Mouse (Mus musculus) natural killer cell, adult 2 months (primary cell): ENCODE measurements around the gene Nnmt.

Experiments used
- DNase-seq, 2 experiments: peaks; one replicate each; pipeline ENCODE4 v3.0.0; 2022; ENCODE audit warnings: low spot score in 2 of 2

Gene Nnmt

GRCm38 (mm10) chr9:48604939-48605598 lies at the start of gene Nnmt:
Gene Nnmt, minus strand, starts transcription at chr9:48605153.
- no peak for DNase-seq

DNA sequence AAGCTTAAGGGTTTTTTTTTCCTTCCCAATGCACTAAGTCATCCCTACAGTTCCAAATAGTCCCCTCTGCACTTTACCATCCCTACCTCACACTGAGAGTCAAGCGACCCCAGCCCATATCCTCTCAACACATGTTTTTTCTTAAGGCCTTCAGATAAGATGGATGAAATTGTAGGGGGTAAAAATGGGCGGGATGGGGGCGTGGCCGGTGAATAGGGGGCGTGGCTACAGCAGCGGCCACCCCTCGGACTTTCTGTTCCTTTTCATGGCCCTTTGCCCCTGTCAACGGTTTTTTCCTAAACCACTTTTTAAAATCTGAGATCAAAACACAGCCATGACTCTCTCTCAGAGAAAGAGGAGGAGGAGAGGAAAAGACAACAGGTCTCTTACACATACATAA lies 49.8 kb upstream of the Nnmt start:
- no peak for DNase-seq

- DNase-seq, result no peak
Measured at GRCm38 (mm10) chr9:48653399-48654070, 48.6 kb upstream of the Nnmt start.

- DNase-seq, result no peak
Measured at GRCm38 (mm10) chr9:48652026-48652425, 47.1 kb upstream of the Nnmt start.

- no peak for DNase-seq
Measured at GRCm38 (mm10) chr9:48650846-48651245, 45.9 kb upstream of the Nnmt start.

- no peak for DNase-seq
Measured at GRCm38 (mm10) chr9:48649851-48650685, 45.1 kb upstream of the Nnmt start.

- no peak for DNase-seq
Measured at GRCm38 (mm10) chr9:48649098-48649766, 44.3 kb upstream of the Nnmt start.

DNA sequence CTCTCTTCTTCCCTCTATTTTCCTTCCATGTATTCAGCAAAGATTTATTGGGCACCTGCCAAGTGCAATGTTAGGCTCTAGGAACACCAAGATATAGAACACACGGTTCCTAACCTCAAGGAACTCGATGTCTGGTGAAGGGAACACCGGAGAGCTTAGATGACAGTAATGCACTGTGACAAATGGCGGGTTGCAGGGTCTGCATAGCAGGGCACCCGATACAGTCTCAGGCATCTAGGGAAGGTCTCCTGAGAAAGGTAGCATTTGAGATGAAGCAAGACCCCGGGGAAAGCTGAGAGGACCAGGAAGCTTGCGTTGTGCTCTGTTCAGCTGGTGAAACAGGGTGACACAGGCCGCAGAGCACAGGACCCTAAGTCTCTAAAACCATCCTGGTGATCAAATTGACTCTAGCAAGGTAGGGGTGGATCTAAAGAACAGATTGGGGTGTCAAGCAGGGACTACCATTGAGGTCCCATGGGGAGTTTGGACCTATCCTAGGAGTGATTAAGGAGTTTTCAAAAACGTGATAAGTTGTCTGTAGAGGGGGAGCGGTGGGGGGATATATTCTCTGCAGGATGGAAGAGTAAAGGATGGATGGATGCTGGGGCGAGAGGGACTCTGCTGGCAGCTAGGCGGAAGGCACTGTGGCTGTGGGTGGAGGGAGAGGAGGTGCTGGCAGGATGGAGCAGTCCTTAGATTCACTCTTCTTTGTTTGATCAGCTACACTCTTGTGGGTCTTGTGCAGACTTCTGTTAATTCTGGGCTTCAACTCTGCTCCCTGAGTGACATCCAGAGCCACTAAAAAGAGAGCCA lies 43.5 kb upstream of the Nnmt start:
- DNase-seq, result no peak

DNA sequence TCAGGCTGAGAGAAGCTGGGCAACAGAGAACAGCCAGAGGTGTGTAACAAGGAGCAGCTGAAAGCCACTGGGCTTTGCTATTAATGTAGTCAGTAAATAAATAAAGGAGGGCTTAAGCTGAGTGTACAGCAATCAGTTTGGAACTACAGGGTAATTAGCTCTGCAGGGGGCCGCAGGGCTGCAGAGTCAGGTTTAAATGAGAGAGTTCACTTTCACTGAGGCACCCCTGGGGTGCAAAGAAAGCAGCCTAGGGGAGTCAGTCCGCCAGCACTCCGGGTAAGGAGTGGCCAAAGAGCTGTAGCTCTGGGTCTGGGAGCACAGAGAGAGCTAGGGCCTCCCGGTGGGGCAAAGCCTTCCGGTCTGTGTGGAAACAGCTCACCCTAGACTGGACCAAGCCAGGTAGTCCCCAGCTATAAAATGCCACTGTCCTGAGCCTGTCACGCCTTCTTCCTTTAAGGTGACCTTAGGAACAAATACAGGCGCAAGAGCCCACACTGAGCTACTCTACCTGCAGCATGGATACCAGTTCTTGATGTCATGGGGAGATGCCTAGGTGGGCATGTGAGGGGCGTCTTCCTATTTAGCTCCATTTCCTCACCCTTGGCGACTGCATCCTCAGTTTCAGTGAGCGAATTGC lies 42.8 kb upstream of the Nnmt start:
- no peak for DNase-seq

DNA sequence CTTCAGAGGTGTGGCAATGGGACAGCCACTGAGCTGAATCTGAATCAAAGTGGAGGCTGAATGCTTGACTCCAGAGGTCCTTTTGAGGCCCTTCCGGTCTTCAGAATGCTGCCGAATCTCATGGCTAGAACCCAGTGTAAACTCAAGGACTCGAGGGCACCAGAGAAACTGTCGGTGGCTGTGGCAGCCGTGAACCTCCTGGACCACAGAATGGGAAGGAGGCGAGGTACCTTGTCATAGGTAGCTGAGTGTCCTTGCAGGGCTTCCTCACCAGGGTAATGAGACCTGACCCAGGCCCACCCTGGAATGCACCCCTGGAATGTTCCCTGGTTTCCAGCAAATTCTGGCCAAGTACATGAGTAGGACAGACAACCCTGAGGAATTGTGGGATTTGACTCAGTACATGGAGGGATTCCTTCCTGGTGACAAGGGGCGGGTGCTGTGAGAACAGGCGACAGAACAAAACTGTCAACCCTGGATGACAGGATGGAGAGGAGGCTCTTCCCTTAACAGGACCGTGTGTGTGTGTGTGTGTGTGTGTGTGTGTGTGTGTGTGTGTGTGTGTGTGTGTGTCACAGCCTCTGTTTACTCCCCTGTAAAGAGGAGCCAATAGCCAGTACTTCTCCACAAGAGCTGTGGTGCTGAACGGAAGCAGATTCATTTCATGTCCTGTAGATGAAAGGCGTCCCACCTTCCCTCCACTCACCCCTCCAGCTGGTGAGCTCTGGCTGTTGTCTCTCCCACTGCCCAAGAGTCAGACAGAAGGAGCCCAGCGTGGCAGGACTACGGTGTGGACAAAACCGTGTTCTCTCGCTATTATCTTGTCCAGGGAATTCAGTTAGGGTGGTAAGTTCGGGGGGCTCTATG lies 42.1 kb upstream of the Nnmt start:
- DNase-seq, result no peak

DNA sequence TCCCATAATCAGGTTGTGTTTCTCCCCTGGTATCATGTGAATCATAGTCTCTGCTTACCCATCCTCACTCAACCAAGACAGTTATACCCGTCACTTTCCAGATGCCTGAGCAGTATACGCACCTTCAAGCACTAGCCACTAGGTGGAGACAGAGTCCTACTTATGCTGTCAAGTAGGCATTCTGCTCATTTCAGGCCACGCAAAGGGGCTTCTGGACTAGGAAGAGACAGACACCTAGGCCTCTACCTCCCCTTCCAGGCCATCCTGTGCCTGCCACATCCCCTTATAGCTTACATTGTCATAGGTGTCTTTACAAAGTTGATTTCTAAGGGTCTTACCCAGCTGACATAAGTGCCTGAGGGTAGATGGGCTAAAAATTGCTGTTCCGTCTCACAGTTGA lies 41.3 kb upstream of the Nnmt start:
- DNase-seq, result peak; percentile 59 to 66

- no peak for DNase-seq
Measured at GRCm38 (mm10) chr9:48645648-48646126, 40.7 kb upstream of the Nnmt start.

DNA sequence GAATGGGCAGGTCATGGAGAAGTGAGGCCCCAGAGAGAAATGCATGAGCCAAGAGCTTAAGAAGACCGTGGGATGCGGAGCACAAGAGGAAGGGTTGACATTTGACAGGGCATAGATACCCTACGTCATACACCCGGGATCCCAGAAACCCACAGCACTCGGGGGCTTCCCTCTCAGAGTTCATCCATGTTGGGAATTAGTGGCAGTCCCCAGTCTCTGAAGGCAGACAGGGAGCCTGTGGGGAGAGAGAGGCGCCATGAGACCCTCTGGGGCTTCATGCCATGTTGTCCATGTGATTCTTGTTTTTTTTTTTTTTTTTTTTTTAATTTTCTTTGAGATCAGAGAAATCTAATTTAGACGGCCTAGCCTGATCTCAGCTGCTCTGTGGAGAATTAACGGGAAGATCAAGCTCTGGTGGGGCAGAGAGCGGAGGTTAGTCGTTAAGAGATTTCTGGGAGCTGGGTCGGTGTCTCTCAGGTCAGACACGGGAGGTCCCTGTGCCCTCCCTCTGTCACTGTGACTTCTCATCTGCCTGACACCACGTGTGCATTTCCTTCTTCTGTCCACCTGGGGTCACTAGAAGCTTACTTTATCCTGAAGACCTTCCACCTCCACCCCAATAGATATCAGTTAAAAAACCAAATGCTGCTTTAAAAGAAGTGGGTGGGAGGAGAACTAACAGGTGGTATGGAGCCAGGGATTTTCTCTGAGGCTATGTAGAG lies 40.1 kb upstream of the Nnmt start:
- peak; percentile 24 to 46 for DNase-seq

DNA sequence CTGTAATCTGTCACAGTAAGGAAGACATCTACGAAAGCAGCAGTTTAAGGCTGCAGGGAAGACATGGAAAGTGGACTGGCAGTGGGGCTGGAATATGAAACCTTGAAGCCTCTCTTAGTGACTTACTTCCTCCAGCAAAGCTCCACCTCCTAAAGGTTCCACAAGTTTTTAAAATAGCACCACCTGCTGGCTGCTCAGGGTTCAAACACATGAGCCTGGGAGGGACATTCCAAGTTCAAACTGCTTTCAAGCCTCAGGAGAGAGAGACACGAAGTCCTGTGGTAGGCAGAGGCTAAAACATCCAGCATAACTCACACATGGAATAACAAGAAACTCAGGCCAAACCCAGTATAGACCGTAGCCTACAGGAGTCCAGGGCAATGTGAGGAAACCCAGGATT lies 39.4 kb upstream of the Nnmt start:
- DNase-seq, result no peak

- DNase-seq, result no peak
Measured at GRCm38 (mm10) chr9:48641636-48642035, 36.7 kb upstream of the Nnmt start.

- DNase-seq, result no peak
Measured at GRCm38 (mm10) chr9:48640881-48641280, 35.9 kb upstream of the Nnmt start.

GRCm38 (mm10) chr9:48638176-48638803 lies 33.3 kb upstream of the Nnmt start:
- DNase-seq, result no peak

DNA sequence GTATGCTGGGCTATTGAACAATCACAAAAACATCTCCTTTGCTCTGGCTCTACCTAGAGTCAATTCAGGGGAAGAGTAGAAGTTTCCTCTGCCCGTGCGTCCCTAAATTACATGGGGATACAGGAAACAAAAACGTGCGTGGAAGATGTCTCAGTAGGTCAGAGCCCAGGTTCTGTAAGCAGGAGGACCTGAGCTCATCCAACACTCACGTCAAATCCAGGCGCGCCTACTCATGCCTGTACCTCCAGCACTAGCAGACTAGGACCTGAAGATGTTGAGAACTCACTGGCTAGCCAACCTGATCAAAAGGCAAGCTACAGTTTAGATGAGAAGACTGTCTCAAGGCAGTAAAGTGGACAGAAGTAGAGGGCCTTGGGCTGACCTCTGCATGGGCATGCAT lies 32.2 kb upstream of the Nnmt start:
- no peak for DNase-seq
